Mouse (Mus musculus): ENCODE measurements around the gene Samd1. TPM values are rescaled to one million over a fixed set of nuclear protein-coding genes. Genes with fewer than 3 reads are reported as not detected.

Gene Samd1
- 4.5 TPM for polyA plus RNA-seq (2014; fragmentation: Illumina TruSeq; extraction: RNeasy Lipid Tissue Mini Kit (QIAGEN cat#74804); ENCODE audit: low read depth, low replicate concordance)

GRCm38 (mm10) chr8:83997511-83998141 lies at the start of gene Samd1:
TSS of gene Samd1 (plus strand) at chr8:83997672.

GRCm38 (mm10) chr8:83955106-83955957 lies 42.1 kb upstream of the Samd1 start, which contains the start of the genes Gm10644 and Asf1b:
TSS of gene Gm10644 (minus strand) at chr8:83955205.
TSS of gene Asf1b (plus strand) at chr8:83955507.

GRCm38 (mm10) chr8:83972150-83973120 lies 25.0 kb upstream of the Samd1 start, which contains the start of gene Prkaca:
TSS of gene Prkaca (plus strand) at chr8:83972993.

GRCm38 (mm10) chr8:84001281-84002000 lies 4.0 kb downstream of the Samd1 start, which contains the start of gene 1700067K01Rik:
TSS of gene 1700067K01Rik (plus strand) at chr8:84001502.

GRCm38 (mm10) chr8:84011705-84012498 lies 14.4 kb downstream of the Samd1 start, which contains the start of gene 2210011C24Rik:
TSS of gene 2210011C24Rik (minus strand) at chr8:84012171.

GRCm38 (mm10) chr8:84021096-84021495 lies 23.6 kb downstream of the Samd1 start, which contains the start of gene Palm3:
TSS of gene Palm3 (plus strand) at chr8:84021471.

GRCm38 (mm10) chr8:84042066-84042947 lies 44.8 kb downstream of the Samd1 start, which contains the start of gene Il27ra:
TSS of gene Il27ra (minus strand) at chr8:84042589.

GRCm38 (mm10) chr8:84044900-84045299 lies 47.4 kb downstream of the Samd1 start, which contains the start of gene Rln3:
TSS of gene Rln3 (minus strand) at chr8:84045000.

Other genes starting within 250 kb of the Samd1 start
- gene Adgrl1, start 97.6 kb upstream of the Samd1 start, polyA plus RNA-seq (2014; fragmentation: Illumina TruSeq; extraction: RNeasy Lipid Tissue Mini Kit (QIAGEN cat#74804); ENCODE audit: low read depth, low replicate concordance) = 1.6 TPM
- gene Gm10644, start 42.5 kb upstream of the Samd1 start, polyA plus RNA-seq (2014; fragmentation: Illumina TruSeq; extraction: RNeasy Lipid Tissue Mini Kit (QIAGEN cat#74804); ENCODE audit: low read depth, low replicate concordance) = not detected
- 4.7 TPM for gene Asf1b, start 42.2 kb upstream of the Samd1 start, polyA plus RNA-seq (2014; fragmentation: Illumina TruSeq; extraction: RNeasy Lipid Tissue Mini Kit (QIAGEN cat#74804); ENCODE audit: low read depth, low replicate concordance)
- gene Prkaca, start 24.7 kb upstream of the Samd1 start, polyA plus RNA-seq (2014; fragmentation: Illumina TruSeq; extraction: RNeasy Lipid Tissue Mini Kit (QIAGEN cat#74804); ENCODE audit: low read depth, low replicate concordance) = 16.0 TPM
- not detected for gene 1700067K01Rik, start 3.8 kb downstream of the Samd1 start, polyA plus RNA-seq (2014; fragmentation: Illumina TruSeq; extraction: RNeasy Lipid Tissue Mini Kit (QIAGEN cat#74804); ENCODE audit: low read depth, low replicate concordance)
- 10.3 TPM for gene 2210011C24Rik, start 14.5 kb downstream of the Samd1 start, polyA plus RNA-seq (2014; fragmentation: Illumina TruSeq; extraction: RNeasy Lipid Tissue Mini Kit (QIAGEN cat#74804); ENCODE audit: low read depth, low replicate concordance)
- 0.16 TPM for gene Palm3, start 23.8 kb downstream of the Samd1 start, polyA plus RNA-seq (2014; fragmentation: Illumina TruSeq; extraction: RNeasy Lipid Tissue Mini Kit (QIAGEN cat#74804); ENCODE audit: low read depth, low replicate concordance)
- gene Il27ra, start 44.9 kb downstream of the Samd1 start, polyA plus RNA-seq (2014; fragmentation: Illumina TruSeq; extraction: RNeasy Lipid Tissue Mini Kit (QIAGEN cat#74804); ENCODE audit: low read depth, low replicate concordance) = 0.13 TPM
- not detected for gene Rln3, start 47.3 kb downstream of the Samd1 start, polyA plus RNA-seq (2014; fragmentation: Illumina TruSeq; extraction: RNeasy Lipid Tissue Mini Kit (QIAGEN cat#74804); ENCODE audit: low read depth, low replicate concordance)
- gene Gm10643, start 67.5 kb downstream of the Samd1 start, polyA plus RNA-seq (2014; fragmentation: Illumina TruSeq; extraction: RNeasy Lipid Tissue Mini Kit (QIAGEN cat#74804); ENCODE audit: low read depth, low replicate concordance) = 2.2 TPM
- 1.6 TPM for gene Rfx1, start 69.2 kb downstream of the Samd1 start, polyA plus RNA-seq (2014; fragmentation: Illumina TruSeq; extraction: RNeasy Lipid Tissue Mini Kit (QIAGEN cat#74804); ENCODE audit: low read depth, low replicate concordance)
- 4.3 TPM for gene Dcaf15, start 107.1 kb downstream of the Samd1 start, polyA plus RNA-seq (2014; fragmentation: Illumina TruSeq; extraction: RNeasy Lipid Tissue Mini Kit (QIAGEN cat#74804); ENCODE audit: low read depth, low replicate concordance)
- not detected for gene Podnl1, start 128.3 kb downstream of the Samd1 start, polyA plus RNA-seq (2014; fragmentation: Illumina TruSeq; extraction: RNeasy Lipid Tissue Mini Kit (QIAGEN cat#74804); ENCODE audit: low read depth, low replicate concordance)
- gene Cc2d1a, start 150.3 kb downstream of the Samd1 start, polyA plus RNA-seq (2014; fragmentation: Illumina TruSeq; extraction: RNeasy Lipid Tissue Mini Kit (QIAGEN cat#74804); ENCODE audit: low read depth, low replicate concordance) = 0.47 TPM
- not detected for gene 4930432K21Rik, start 150.4 kb downstream of the Samd1 start, polyA plus RNA-seq (2014; fragmentation: Illumina TruSeq; extraction: RNeasy Lipid Tissue Mini Kit (QIAGEN cat#74804); ENCODE audit: low read depth, low replicate concordance)
- not detected for gene Nanos3, start 187.5 kb downstream of the Samd1 start, polyA plus RNA-seq (2014; fragmentation: Illumina TruSeq; extraction: RNeasy Lipid Tissue Mini Kit (QIAGEN cat#74804); ENCODE audit: low read depth, low replicate concordance)
- gene Zswim4, start 239.4 kb downstream of the Samd1 start, polyA plus RNA-seq (2014; fragmentation: Illumina TruSeq; extraction: RNeasy Lipid Tissue Mini Kit (QIAGEN cat#74804); ENCODE audit: low read depth, low replicate concordance) = 0.25 TPM

Measured in sigmoid colon, adult 10 weeks (tissue).